Mouse (Mus musculus): ENCODE data around the gene Grm1. TPM values are rescaled to one million over a fixed set of nuclear protein-coding genes. Genes with fewer than 3 reads are reported as not detected.

Grm1 gene
- total RNA-seq, 1 experiment from 2014 or later: under 0.01 TPM

DNA sequence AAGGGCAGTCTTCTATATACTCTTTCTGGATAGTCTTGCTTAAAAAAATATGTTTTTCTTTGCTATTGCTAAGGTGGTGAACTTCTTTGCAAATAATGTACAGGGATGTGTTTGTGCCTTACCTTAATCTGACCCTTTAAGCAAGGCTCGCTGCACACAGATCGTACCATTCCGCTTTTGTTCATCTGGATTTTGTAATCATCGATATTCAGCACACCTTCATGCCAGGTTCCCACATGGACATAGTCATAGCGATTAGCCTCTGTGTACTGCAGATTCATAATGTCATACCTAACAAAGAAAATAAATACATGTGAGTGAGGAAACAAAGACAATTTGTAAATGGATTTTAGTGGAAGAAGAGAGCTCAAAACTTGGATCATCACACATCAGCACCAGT, 340.8 kb downstream of the Grm1 start:
- no peak for ATAC-seq (replicated peaks; ENCODE audit: low read depth, poor library complexity, severe bottlenecking)

DNA sequence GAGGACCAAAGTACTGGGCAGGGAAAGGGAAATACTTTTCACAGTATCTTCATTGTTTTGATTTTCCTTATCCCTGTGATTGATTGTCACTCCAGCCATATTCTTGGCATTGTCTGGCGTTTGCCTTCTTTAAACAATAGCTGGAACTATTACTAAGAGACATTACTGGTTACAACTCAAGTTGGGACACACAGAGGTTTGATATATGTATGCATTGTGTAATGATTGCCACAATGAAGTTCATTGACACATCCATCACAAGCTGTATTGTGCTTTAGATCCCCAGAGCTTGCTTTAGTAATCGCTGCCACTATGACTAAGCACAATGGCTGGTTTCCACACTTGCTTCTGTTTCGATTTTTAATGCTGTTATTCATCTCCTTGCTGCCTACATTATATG, 341.4 kb downstream of the Grm1 start:
- peak; percentile 43 for ATAC-seq (replicated peaks; ENCODE audit: low read depth, poor library complexity, severe bottlenecking)

GRCm38 (mm10) chr10:10737041-10737681, 345.0 kb downstream of the Grm1 start:
- ATAC-seq (replicated peaks; ENCODE audit: low read depth, poor library complexity, severe bottlenecking): peak; percentile 61

DNA sequence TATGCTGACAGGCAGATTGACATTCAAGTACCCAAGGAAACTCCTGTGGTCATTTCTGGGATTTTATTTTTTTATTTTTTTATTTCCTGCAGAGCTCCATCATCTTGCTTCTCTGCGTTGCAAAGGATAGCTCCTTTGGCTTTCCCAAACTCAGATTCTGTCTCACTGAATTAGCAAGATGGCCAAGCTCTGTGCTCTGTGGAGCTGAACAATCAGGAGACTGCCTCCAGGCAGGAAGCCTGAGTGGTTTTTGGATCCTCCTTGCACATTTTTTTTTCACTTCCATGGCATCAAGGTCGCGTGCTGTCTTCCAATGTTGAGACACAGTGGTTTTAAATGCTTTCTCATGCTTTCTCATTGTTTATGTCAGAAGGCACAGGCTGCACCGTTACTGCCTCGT, 347.6 kb downstream of the Grm1 start:
- no peak for ATAC-seq (replicated peaks; ENCODE audit: low read depth, poor library complexity, severe bottlenecking)

DNA sequence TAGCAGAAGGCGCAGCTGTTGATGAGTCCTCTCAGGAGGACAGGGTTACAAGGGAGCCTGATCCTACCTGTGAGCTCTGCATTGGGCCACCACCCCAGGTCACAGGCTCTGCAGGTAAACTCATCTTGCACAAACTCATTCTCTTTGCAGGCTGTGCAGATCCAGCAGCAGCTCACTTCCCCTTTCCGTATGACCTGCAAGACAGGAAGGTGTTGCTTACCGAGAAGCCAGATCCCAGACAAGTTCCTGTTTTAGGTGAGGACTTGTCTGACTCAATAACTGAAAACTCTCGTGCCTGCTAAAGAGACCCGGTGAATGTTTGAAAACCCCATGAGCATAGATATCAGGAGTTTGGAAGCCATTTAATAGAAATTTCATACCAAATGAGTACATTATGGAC, 349.1 kb downstream of the Grm1 start:
- peak; percentile 89 for ATAC-seq (replicated peaks; ENCODE audit: low read depth, poor library complexity, severe bottlenecking)

DNA sequence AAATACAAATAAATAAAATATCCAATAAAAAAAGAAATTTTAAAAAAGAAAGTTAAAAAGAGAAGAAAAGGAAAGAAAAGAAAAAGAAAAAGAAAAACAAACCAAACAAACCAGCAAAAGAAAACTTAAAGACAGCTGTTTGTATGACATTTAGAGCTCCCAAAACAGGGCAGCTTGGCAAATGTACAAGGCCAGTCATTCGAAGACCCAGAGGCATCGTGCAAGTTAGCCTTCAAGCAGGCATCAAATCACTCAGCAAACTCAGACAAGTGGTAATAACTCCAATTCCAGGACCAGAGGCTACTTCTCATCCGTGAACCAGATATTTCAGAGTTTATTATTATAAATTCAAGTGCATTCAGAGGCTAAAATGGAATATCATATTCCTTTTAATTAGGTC, 355.7 kb downstream of the Grm1 start:
- no peak for ATAC-seq (replicated peaks; ENCODE audit: low read depth, poor library complexity, severe bottlenecking)

GRCm38 (mm10) chr10:10710837-10711236, 371.3 kb downstream of the Grm1 start:
- no peak for ATAC-seq (replicated peaks; ENCODE audit: low read depth, poor library complexity, severe bottlenecking)

- no peak for ATAC-seq (replicated peaks; ENCODE audit: low read depth, poor library complexity, severe bottlenecking)
Observed at GRCm38 (mm10) chr10:10710359-10710758, 371.8 kb downstream of the Grm1 start.

DNA sequence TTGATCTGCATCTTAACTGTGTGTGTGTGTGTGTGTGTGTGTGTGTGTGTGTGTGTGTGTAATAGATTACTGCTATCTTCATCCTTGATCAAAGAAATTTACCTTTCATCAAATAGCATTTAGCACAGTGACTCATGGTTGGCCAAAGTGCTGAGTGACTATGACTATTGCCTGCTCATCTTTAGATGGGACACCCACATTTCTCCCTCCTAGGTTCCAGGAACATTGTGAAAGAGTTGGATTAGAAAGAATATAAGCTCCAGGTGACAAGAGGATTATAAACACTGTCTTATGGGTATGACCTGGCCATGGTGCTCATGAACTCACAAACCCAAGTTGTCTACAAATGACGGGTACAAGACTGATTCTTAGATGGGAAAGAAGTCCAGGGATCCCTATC, 374.1 kb downstream of the Grm1 start:
- ATAC-seq (replicated peaks; ENCODE audit: low read depth, poor library complexity, severe bottlenecking): no peak

DNA sequence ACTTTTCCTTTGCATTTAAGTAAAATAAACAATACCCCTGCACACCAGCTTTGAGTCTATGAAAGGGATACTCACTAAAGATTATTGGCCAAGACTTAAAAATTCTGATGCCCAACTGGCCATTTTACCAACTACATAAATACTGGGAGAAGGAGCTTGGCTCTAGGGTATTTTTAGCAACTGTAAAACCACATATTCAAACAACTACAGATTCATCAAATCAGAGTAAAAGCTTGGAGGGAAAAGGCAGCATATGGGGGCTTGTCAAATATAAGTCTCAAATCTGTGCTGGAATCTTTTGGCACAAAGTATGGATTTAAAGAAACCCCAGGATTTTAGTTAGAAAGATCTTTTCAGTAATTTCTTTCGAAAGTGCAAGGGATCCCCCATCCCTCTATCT, 380.8 kb downstream of the Grm1 start:
- ATAC-seq (replicated peaks; ENCODE audit: low read depth, poor library complexity, severe bottlenecking): no peak

GRCm38 (mm10) chr10:10700903-10701302, 381.3 kb downstream of the Grm1 start:
- ATAC-seq (replicated peaks; ENCODE audit: low read depth, poor library complexity, severe bottlenecking): no peak

- no peak for ATAC-seq (replicated peaks; ENCODE audit: low read depth, poor library complexity, severe bottlenecking)
Observed at GRCm38 (mm10) chr10:10697497-10697896, 384.7 kb downstream of the Grm1 start.

DNA sequence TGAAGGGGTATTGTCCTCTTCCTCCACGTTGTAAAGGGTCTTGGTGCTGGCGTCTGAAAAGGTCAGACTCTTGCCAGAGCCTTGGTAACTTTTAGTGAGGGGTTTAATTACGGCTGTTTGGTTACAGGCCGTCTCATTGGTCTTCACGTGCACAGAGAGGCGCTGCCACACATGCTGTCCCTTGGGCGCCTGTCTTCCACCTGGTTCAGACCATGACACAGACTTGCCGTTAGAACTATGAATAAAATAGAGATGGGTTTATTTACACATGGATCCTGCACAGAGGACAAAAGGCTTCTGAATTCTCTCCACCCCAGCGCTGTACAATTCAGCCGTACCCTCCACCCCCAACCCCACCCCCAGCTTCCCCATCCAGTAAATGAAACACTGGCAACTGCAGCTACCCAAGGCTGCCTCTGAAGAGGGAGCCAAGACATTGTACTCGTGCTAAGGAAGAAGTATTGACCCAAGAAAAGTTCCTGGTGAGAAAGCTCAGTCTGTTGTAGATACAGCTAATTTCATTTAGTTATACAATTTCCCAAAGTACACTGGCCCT, 392.4 kb downstream of the Grm1 start:
- ATAC-seq (replicated peaks; ENCODE audit: low read depth, poor library complexity, severe bottlenecking): peak; percentile 31

- ATAC-seq (replicated peaks; ENCODE audit: low read depth, poor library complexity, severe bottlenecking): peak; percentile 66
Observed at GRCm38 (mm10) chr10:10688907-10689667, 393.1 kb downstream of the Grm1 start.

- ATAC-seq (replicated peaks; ENCODE audit: low read depth, poor library complexity, severe bottlenecking): no peak
Observed at GRCm38 (mm10) chr10:10681048-10681447, 401.1 kb downstream of the Grm1 start, which contains the start of gene Gm10944. TSS of gene Gm10944 (plus strand) at chr10:10681348.

- ATAC-seq (replicated peaks; ENCODE audit: low read depth, poor library complexity, severe bottlenecking): peak; percentile 42; the same call in 1 of the 2 replicates
Observed at GRCm38 (mm10) chr10:10659976-10660375, 422.2 kb downstream of the Grm1 start.

- no peak for ATAC-seq (replicated peaks; ENCODE audit: low read depth, poor library complexity, severe bottlenecking)
Observed at GRCm38 (mm10) chr10:10659161-10659560, 423.0 kb downstream of the Grm1 start.

GRCm38 (mm10) chr10:10656621-10657020, 425.5 kb downstream of the Grm1 start:
- no peak for ATAC-seq (replicated peaks; ENCODE audit: low read depth, poor library complexity, severe bottlenecking)

GRCm38 (mm10) chr10:10655991-10656390, 426.2 kb downstream of the Grm1 start:
- no peak for ATAC-seq (replicated peaks; ENCODE audit: low read depth, poor library complexity, severe bottlenecking)

All from common myeloid progenitor, adult 5-6 weeks (primary cell).